Mouse (Mus musculus) testis, adult 2 months (tissue): ENCODE results near the gene Il11ra1. TPM values are rescaled to one million over a fixed set of nuclear protein-coding genes. Genes with fewer than 3 reads are reported as not detected.
"Not testable (repeated sequence)": the region's sequence is repeated elsewhere in the genome, so short reads cannot be mapped to it uniquely, and the experiment has no call there.

ENCODE experiments used
- H3K27ac ChIP-seq: fragments of 200-500 bp; 2 replicates; pipeline ENCODE4 v1.5.1; 2012; ENCODE audit warnings: low read depth, low read length; ENCODE audit not compliant: control insufficient read depth, insufficient read depth
- H3K27me3 ChIP-seq: fragments of 200-500 bp; 2 replicates; pipeline ENCODE4 v1.6.1; 2012; ENCODE audit warnings: mild to moderate bottlenecking, low read length, moderate library complexity; ENCODE audit not compliant: control insufficient read depth, insufficient read depth
- H3K36me3 ChIP-seq: fragments of 200-500 bp; 2 replicates; pipeline ENCODE4 v1.6.1; 2012; ENCODE audit warnings: mild to moderate bottlenecking, low read length; ENCODE audit not compliant: control insufficient read depth, insufficient read depth
- H3K4me1 ChIP-seq: fragments of 200-500 bp; 2 replicates; pipeline ENCODE4 v1.6.1; 2012; ENCODE audit warnings: low read length; ENCODE audit not compliant: control insufficient read depth, insufficient read depth
- H3K4me3 ChIP-seq: fragments of 200-500 bp; 2 replicates; pipeline ENCODE4 v1.5.1; 2012; ENCODE audit warnings: low read depth, mild to moderate bottlenecking, low read length, moderate library complexity, mixed read lengths; ENCODE audit not compliant: control insufficient read depth
- POLR2A ChIP-seq: fragments of 200-500 bp; IDR thresholded peaks from 2 replicates; pipeline ENCODE4 v1.6.1; 2012; ENCODE audit warnings: low read depth, mild to moderate bottlenecking, inconsistent platforms, low read length, moderate library complexity; ENCODE audit not compliant: control insufficient read depth
- polyA plus RNA-seq: library from polyadenylated mRNA; depleted of rRNA; stranded (reverse); fragments of >200 nt; gene quantifications from 2 replicates; pipeline ENCODE4 v1.2.3, GENCODE M21; 2012; rRNA removed

The Il11ra1 gene
- polyA plus RNA-seq, 1 experiment, result 11.0 TPM

DNA sequence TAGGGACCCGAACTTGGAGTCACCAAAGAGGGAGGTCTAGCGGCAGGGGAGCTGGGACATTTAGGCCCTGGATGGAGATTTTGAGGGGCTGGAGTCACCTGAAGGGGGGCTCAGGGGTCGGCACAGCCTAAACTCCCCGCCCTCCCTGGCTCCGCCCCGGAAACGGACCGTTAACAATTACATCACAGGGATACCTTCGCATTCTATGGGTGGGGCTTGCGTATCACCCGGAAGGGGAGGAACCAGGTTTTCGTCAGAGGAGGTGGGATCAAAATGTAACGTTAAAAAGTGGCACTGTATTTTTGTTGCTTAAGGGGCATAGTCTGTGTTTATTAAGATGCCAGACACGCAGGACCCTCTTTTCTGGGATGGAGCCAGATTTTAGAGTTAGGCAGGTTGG is 74.2 kb downstream of the Il11ra1 start, which contains the start of gene Ccl27a:
Ccl27a (minus strand) TSS at position 246 of the 400 bp plus-strand sequence.
- H3K4me1 ChIP-seq, H3K27me3 ChIP-seq, H3K36me3 ChIP-seq: not testable (repeated sequence)
- peak within 1 kb of the TSS; percentile 90 for H3K4me3 ChIP-seq
- peak within 1 kb of the TSS; percentile 96 for H3K27ac ChIP-seq
- peak; percentile 45; the same call in 1 of the 2 replicates for TF ChIP-seq POLR2A

DNA sequence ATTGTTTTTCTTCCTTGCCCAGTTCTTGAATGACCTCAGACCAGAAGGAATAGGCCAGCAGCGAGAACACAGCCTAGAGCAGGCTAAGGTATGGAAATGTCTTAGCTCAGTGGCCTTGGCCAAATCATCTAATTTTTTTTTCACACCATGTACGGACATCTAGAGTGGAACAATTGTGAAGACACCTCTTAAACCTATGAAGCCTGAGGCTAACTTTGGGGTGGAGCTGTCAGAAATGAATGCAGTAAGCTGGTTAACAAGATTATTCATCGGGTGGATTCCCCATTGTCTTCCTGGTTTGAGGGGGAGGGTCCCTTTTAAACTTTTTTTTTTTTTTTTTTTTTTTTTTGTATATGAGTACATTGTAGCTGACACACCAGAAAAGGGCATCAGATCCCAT is 74.7 kb downstream of the Il11ra1 start:
- H3K27me3 ChIP-seq, H3K4me1 ChIP-seq, H3K36me3 ChIP-seq: not testable (repeated sequence)
- H3K4me3 ChIP-seq, result peak overlapping the region; percentile 90
- peak overlapping the region; percentile 96 for H3K27ac ChIP-seq

DNA sequence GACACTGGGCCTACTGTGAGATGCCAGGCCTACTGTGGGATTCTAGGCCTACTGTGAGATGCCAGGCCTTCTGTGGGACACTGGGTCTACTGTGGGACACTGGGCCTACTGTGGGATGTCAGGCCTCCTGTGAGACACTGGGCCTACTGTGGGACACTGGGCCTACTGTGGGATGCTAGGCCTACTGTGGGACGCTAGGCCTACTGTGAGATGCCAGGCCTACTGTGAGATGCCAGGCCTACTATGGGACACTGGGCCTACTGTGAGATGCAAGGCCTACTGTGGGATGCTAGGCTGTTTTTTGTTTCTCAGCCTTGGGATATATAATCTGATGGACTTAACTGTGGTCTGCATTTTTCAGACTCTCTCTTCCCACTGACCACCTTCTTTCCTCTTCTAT is 76.1 kb downstream of the Il11ra1 start:
- H3K36me3 ChIP-seq, H3K27me3 ChIP-seq, H3K4me1 ChIP-seq: not testable (repeated sequence)
- Histone ChIP-seq H3K27ac (peak overlapping the region; percentile 72; the same call in 1 of the 2 replicates), H3K4me3 (peak overlapping the region; percentile 87)

DNA sequence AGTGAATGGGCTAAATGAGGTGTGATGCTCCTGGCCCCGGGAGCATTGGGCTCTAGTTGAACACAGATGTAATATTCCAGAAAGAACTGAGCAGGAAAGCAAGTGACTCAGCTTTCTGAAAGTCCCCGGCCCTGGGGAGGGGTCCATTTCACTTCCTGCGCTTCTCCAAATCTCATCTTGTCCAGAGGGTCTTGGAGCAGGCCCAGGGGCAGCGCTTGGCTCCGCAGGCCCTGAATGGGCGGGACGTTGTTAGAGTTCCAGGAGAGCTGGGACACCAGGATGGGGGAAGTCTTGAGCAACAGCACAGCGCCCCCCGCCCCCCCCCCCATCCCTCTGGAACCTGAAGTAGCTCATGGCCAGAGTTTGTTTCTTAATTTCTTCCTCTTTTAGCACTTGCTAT is 81.5 kb downstream of the Il11ra1 start:
- not testable (repeated sequence) for H3K27me3 ChIP-seq, H3K27ac ChIP-seq, H3K36me3 ChIP-seq, H3K4me1 ChIP-seq
- peak overlapping the region; percentile 54; the same call in 1 of the 2 replicates for H3K4me3 ChIP-seq

DNA sequence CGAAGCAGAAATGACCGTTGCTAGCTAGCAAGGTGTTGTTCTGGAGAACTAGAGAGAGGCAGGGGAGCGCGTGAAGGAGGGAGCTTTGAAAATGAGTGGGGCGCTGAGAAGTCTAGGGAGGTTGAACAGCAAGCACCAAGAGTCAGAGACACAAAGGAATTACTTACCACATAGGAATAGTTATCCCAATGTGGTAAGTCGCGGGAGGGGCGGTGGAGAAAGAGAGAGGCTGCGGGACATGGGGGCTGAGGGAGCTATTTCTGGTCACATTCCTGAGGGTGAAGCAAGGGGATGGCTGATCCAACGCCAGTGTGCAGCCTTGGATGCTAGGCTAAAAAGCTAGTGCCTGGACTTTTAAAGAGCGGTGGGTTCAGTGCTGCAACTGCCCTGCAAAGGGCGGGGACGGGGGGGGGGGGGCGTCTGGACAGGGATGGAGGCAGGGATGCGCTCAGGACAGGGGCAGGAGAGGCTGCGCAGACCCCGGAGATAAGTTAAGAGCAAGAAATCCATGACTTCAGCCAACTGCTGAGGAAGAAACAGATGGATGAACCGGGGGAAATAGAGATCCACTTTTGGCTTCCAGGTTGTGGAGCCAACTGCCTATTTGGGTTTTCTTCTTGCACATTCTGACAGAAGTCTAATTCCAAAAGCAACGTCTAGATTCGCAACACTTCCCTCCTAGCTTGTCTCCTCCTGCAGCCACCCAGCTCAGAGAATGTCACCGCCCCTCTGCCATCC is 82.1 kb downstream of the Il11ra1 start:
- not testable (repeated sequence) for H3K4me1 ChIP-seq, H3K27ac ChIP-seq, H3K36me3 ChIP-seq, H3K27me3 ChIP-seq
- peak overlapping the region; percentile 54 for H3K4me3 ChIP-seq

DNA sequence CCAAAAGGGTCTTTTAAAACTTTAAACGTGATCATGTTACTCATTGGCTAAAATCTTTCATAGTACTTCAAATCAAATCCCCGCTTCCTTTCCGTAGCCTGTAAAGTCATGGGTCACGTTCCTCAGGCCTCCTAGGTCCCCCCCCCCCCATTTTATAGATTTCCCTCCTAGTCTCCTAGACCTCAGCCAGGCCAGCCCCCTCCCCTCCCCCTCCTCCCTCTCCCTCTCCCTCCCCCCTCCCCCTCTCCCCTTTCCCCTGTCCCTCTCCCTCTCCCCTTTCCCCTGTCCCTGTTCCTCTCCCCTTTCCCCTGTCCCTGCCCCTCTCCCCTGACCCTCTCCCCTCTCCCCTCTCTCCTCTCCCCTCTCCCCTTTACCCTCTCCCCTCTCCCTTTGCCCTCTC is 82.9 kb downstream of the Il11ra1 start:
- not testable (repeated sequence) for H3K36me3 ChIP-seq, H3K27ac ChIP-seq, H3K4me3 ChIP-seq

DNA sequence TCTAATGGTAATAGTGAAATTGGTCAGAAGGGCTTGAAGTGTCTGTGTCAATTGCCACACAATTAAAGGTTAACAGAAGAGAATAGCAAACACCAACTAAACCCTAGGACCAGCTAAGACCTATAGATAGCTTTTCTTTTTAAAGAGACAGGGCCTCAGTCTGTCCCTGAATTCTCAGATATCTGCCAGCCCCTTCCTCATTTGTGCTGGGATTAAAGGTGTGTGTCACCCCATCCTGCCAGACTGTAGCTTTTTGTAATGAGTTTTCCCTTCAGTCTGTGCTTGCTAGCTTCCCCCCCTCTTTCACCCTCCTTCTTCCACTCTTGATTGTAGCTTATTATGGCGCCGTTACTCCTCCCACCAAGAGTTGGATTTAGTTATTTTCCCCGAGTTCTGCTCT is 83.4 kb downstream of the Il11ra1 start:
- H3K4me3 ChIP-seq, H3K4me1 ChIP-seq, H3K36me3 ChIP-seq, H3K27ac ChIP-seq, H3K27me3 ChIP-seq: not testable (repeated sequence)

More for the DNA sequence above, 82.9 kb downstream of the Il11ra1 start:
- not testable (repeated sequence) for H3K4me1 ChIP-seq, H3K27me3 ChIP-seq

Other genes with a start within 250 kb of the Il11ra1 start
- 11.3 and 11.9 TPM in 2 replicates for gene Kif24, start 235.1 kb upstream of the Il11ra1 start, polyA plus RNA-seq
- gene Nudt2, start 234.8 kb upstream of the Il11ra1 start, polyA plus RNA-seq, result 12.6 and 14.3 TPM in 2 replicates
- gene AI464131, start 196.9 kb upstream of the Il11ra1 start, polyA plus RNA-seq, result 9.8 and 11.1 TPM in 2 replicates
- gene 1110017D15Rik, start 182.7 kb upstream of the Il11ra1 start, polyA plus RNA-seq, result 1,051 and 1,062 TPM in 2 replicates
- 36.8 and 37.7 TPM in 2 replicates for gene Fam219a, start 130.5 kb upstream of the Il11ra1 start, polyA plus RNA-seq
- gene Dnaic1, start 130.2 kb upstream of the Il11ra1 start, polyA plus RNA-seq, result 86.5 and 89.7 TPM in 2 replicates
- gene Enho, start 59.7 kb upstream of the Il11ra1 start, polyA plus RNA-seq, result 3.7 and 4.2 TPM in 2 replicates
- gene Cntfr, start 2.9 kb upstream of the Il11ra1 start, polyA plus RNA-seq, result 3.7 and 4.0 TPM in 2 replicates
- 21.8 and 27.5 TPM in 2 replicates for gene Rpp25l, start 13.5 kb downstream of the Il11ra1 start, polyA plus RNA-seq
- gene Dctn3, start 23.2 kb downstream of the Il11ra1 start, polyA plus RNA-seq, result 84.2 and 90.3 TPM in 2 replicates
- gene Arid3c, start 31.2 kb downstream of the Il11ra1 start, polyA plus RNA-seq, result 0.12 and 0.17 TPM in 2 replicates
- gene Galt, start 55.2 kb downstream of the Il11ra1 start, polyA plus RNA-seq, result 11.1 and 13.6 TPM in 2 replicates
- gene Sigmar1, start 56.2 kb downstream of the Il11ra1 start, polyA plus RNA-seq, result 21.0 and 22.3 TPM in 2 replicates
- 872 and 1,011 TPM in 2 replicates for gene Ccl27a, start 74.3 kb downstream of the Il11ra1 start, polyA plus RNA-seq
- not detected in 2 replicates for gene Gm21541, start 203.6 kb downstream of the Il11ra1 start, polyA plus RNA-seq
- 52.9 and 68.6 TPM in 2 replicates for gene Gm20878, start 241.6 kb downstream of the Il11ra1 start, polyA plus RNA-seq